Mouse (Mus musculus): Measurements from ENCODE around the gene Frzb. TPM values are rescaled to one million over a fixed set of nuclear protein-coding genes. Genes with fewer than 3 reads are reported as not detected.
A peak's percentile ranks its signal among the peaks of the same experiment; 100 is the strongest.
"Not testable (repeated sequence)": the region's sequence is repeated elsewhere in the genome, so short reads cannot be mapped to it uniquely, and the experiment has no call there.

Frzb gene
- not detected in 2 replicates for polyA plus RNA-seq (2012)

- no peaks in the 10 kb centered on the region for H3K36me3 ChIP-seq (ENCODE audit: control insufficient read depth)
- peaks cover 5% of the 10 kb centered on the region; the same call in 1 of the 2 replicates for H3K9me3 ChIP-seq (ENCODE audit: control insufficient read depth, low read length)
- H3K27me3 ChIP-seq (ENCODE audit: control insufficient read depth): peaks cover 58% of the 10 kb centered on the region
- H3K4me3 ChIP-seq (replicated peaks): peak within 1 kb of the TSS; percentile 3
- TF ChIP-seq GATA1 (IDR thresholded peaks at IDR 0.05; ENCODE audit: low read length) (no peak), TAL1 (IDR thresholded peaks at IDR 0.05; ENCODE audit: low read length) (no peak)
- no peaks in the 10 kb centered on the region for H3K4me1 ChIP-seq (ENCODE audit: control insufficient read depth)
Observed at GRCm38 (mm10) chr2:80447291-80447791, at the start of gene Frzb. TSS of gene Frzb (minus strand) at chr2:80447625.

GRCm38 (mm10) chr2:80495304-80495703, 47.9 kb upstream of the Frzb start:
- not testable (repeated sequence) for H3K36me3 ChIP-seq (ENCODE audit: control insufficient read depth); H3K4me3 ChIP-seq (replicated peaks); H3K9me3 ChIP-seq (ENCODE audit: control insufficient read depth, low read length); H3K27me3 ChIP-seq (ENCODE audit: control insufficient read depth); H3K4me1 ChIP-seq (ENCODE audit: control insufficient read depth)

GRCm38 (mm10) chr2:80486851-80487250, 39.4 kb upstream of the Frzb start:
- Histone ChIP-seq H3K9me3 (ENCODE audit: control insufficient read depth, low read length) (peaks cover 3% of the 10 kb centered on the region; the same call in 1 of the 2 replicates), H3K4me1 (ENCODE audit: control insufficient read depth) (no peaks in the 10 kb centered on the region), H3K27me3 (ENCODE audit: control insufficient read depth) (no peaks in the 10 kb centered on the region), H3K4me3 (replicated peaks) (no peak overlapping the region), H3K36me3 (ENCODE audit: control insufficient read depth) (no peaks in the 10 kb centered on the region)
- TF ChIP-seq TAL1 (IDR thresholded peaks at IDR 0.05; ENCODE audit: low read length): no peak
- no peak for TF ChIP-seq GATA1 (IDR thresholded peaks at IDR 0.05; ENCODE audit: low read length)

- Histone ChIP-seq H3K9me3 (ENCODE audit: control insufficient read depth, low read length) (peaks cover 3% of the 10 kb centered on the region; the same call in 1 of the 2 replicates), H3K4me3 (replicated peaks) (no peak overlapping the region), H3K36me3 (ENCODE audit: control insufficient read depth) (no peaks in the 10 kb centered on the region), H3K4me1 (ENCODE audit: control insufficient read depth) (no peaks in the 10 kb centered on the region), H3K27me3 (ENCODE audit: control insufficient read depth) (no peaks in the 10 kb centered on the region)
- TF ChIP-seq TAL1 (IDR thresholded peaks at IDR 0.05; ENCODE audit: low read length): no peak
Observed at GRCm38 (mm10) chr2:80484951-80485350, 37.5 kb upstream of the Frzb start.

- Histone ChIP-seq H3K4me3 (replicated peaks) (no peak overlapping the region), H3K9me3 (ENCODE audit: control insufficient read depth, low read length) (no peaks in the 10 kb centered on the region; the same call in 1 of the 2 replicates), H3K27me3 (ENCODE audit: control insufficient read depth) (no peaks in the 10 kb centered on the region), H3K36me3 (ENCODE audit: control insufficient read depth) (no peaks in the 10 kb centered on the region), H3K4me1 (ENCODE audit: control insufficient read depth) (no peaks in the 10 kb centered on the region)
- TF ChIP-seq TAL1 (IDR thresholded peaks at IDR 0.05; ENCODE audit: low read length): no peak
- no peak for TF ChIP-seq GATA1 (IDR thresholded peaks at IDR 0.05; ENCODE audit: low read length)
Observed at GRCm38 (mm10) chr2:80475831-80476230, 28.4 kb upstream of the Frzb start.

GRCm38 (mm10) chr2:80474247-80474796, 26.9 kb upstream of the Frzb start:
- Histone ChIP-seq H3K4me3 (replicated peaks) (no peak overlapping the region), H3K9me3 (ENCODE audit: control insufficient read depth, low read length) (no peaks in the 10 kb centered on the region), H3K36me3 (ENCODE audit: control insufficient read depth) (no peaks in the 10 kb centered on the region), H3K27me3 (ENCODE audit: control insufficient read depth) (no peaks in the 10 kb centered on the region), H3K4me1 (ENCODE audit: control insufficient read depth) (no peaks in the 10 kb centered on the region)
- TF ChIP-seq GATA1 (IDR thresholded peaks at IDR 0.05; ENCODE audit: low read length) (no peak), TAL1 (IDR thresholded peaks at IDR 0.05; ENCODE audit: low read length) (no peak)

GRCm38 (mm10) chr2:80465991-80466821, 18.8 kb upstream of the Frzb start:
- H3K4me1 ChIP-seq (ENCODE audit: control insufficient read depth): no peaks in the 10 kb centered on the region
- no peak for TF ChIP-seq GATA1 (IDR thresholded peaks at IDR 0.05; ENCODE audit: low read length)
- no peak for TF ChIP-seq TAL1 (IDR thresholded peaks at IDR 0.05; ENCODE audit: low read length)
- no peak overlapping the region for H3K4me3 ChIP-seq (replicated peaks)
- H3K9me3 ChIP-seq (ENCODE audit: control insufficient read depth, low read length): no peaks in the 10 kb centered on the region
- H3K36me3 ChIP-seq (ENCODE audit: control insufficient read depth): no peaks in the 10 kb centered on the region
- no peaks in the 10 kb centered on the region for H3K27me3 ChIP-seq (ENCODE audit: control insufficient read depth)

- Histone ChIP-seq H3K36me3 (ENCODE audit: control insufficient read depth) (no peaks in the 10 kb centered on the region), H3K27me3 (ENCODE audit: control insufficient read depth) (no peaks in the 10 kb centered on the region), H3K4me1 (ENCODE audit: control insufficient read depth) (no peaks in the 10 kb centered on the region), H3K4me3 (replicated peaks) (no peak overlapping the region), H3K9me3 (ENCODE audit: control insufficient read depth, low read length) (no peaks in the 10 kb centered on the region)
- TF ChIP-seq TAL1 (IDR thresholded peaks at IDR 0.05; ENCODE audit: low read length) (no peak), GATA1 (IDR thresholded peaks at IDR 0.05; ENCODE audit: low read length) (no peak)
Observed at GRCm38 (mm10) chr2:80461827-80462226, 14.4 kb upstream of the Frzb start.

- Histone ChIP-seq H3K9me3 (ENCODE audit: control insufficient read depth, low read length) (peaks cover 5% of the 10 kb centered on the region; the same call in 1 of the 2 replicates), H3K4me3 (replicated peaks) (no peak overlapping the region), H3K27me3 (ENCODE audit: control insufficient read depth) (peaks cover 58% of the 10 kb centered on the region)
Observed at GRCm38 (mm10) chr2:80448231-80448630, 806 bp upstream of the Frzb start.

More at GRCm38 (mm10) chr2:80448231-80448630, 806 bp upstream of the Frzb start:
- H3K36me3 ChIP-seq (ENCODE audit: control insufficient read depth): no peaks in the 10 kb centered on the region
- H3K4me1 ChIP-seq (ENCODE audit: control insufficient read depth): no peaks in the 10 kb centered on the region
- TF ChIP-seq TAL1 (IDR thresholded peaks at IDR 0.05; ENCODE audit: low read length) (no peak), GATA1 (IDR thresholded peaks at IDR 0.05; ENCODE audit: low read length) (no peak)

Data from erythroblast, embryonic 14.5 days (primary cell).